Mouse (Mus musculus): ENCODE results near the gene Crybg1. TPM values are rescaled to one million over a fixed set of nuclear protein-coding genes. Genes with fewer than 3 reads are reported as not detected.

Gene Crybg1
- polyA plus RNA-seq, 1 experiment from 2014 or later: 0.16 TPM

GRCm38 (mm10) chr10:44078799-44079521, 69.7 kb downstream of the Crybg1 start:
- Histone ChIP-seq H3K4me1 (no peaks in the 10 kb centered on the region), H3K27ac (no peak overlapping the region), H3K36me3 (replicated peaks) (no peaks in the 10 kb centered on the region), H3K4me3 (no peak overlapping the region), H3K9me3 (no peaks in the 10 kb centered on the region), H3K27me3 (ENCODE audit: poor library complexity, severe bottlenecking) (no peaks in the 10 kb centered on the region)
- WGBS: 84% methylated on average over 6 of the region's 6 CpGs
- no peak for DNase-seq (ENCODE audit: extremely low spot score, low spot score)

- Histone ChIP-seq H3K4me3 (no peak overlapping the region), H3K36me3 (replicated peaks) (no peaks in the 10 kb centered on the region), H3K4me1 (no peaks in the 10 kb centered on the region), H3K9me3 (no peaks in the 10 kb centered on the region), H3K27ac (no peak overlapping the region), H3K27me3 (ENCODE audit: poor library complexity, severe bottlenecking) (no peaks in the 10 kb centered on the region)
- 4% methylated on average over 4 of the region's 4 CpGs for WGBS
- DNase-seq (ENCODE audit: extremely low spot score, low spot score): peak; percentile 52
These were observed 77.6 kb downstream of the Crybg1 start for GRCm38 (mm10) chr10:44071095-44071494.

GRCm38 (mm10) chr10:44069131-44069530, 79.5 kb downstream of the Crybg1 start:
- H3K9me3 ChIP-seq: no peaks in the 10 kb centered on the region
- H3K27ac ChIP-seq: no peak overlapping the region
- H3K4me1 ChIP-seq: no peaks in the 10 kb centered on the region
- no peaks in the 10 kb centered on the region for H3K36me3 ChIP-seq (replicated peaks)
- 89% methylated on average over 7 of the region's 7 CpGs for WGBS
- H3K4me3 ChIP-seq: no peak overlapping the region
- H3K27me3 ChIP-seq (ENCODE audit: poor library complexity, severe bottlenecking): no peaks in the 10 kb centered on the region
- no peak for DNase-seq (ENCODE audit: extremely low spot score, low spot score)

GRCm38 (mm10) chr10:44065848-44066360, 82.7 kb downstream of the Crybg1 start:
- no peak overlapping the region for H3K27ac ChIP-seq
- 94% methylated on average over 6 of the region's 6 CpGs for WGBS

GRCm38 (mm10) chr10:44062981-44063380, 85.7 kb downstream of the Crybg1 start:
- DNase-seq (ENCODE audit: extremely low spot score, low spot score): no peak
- WGBS: 89% methylated on average over 4 of the region's 4 CpGs
- no peaks in the 10 kb centered on the region for H3K9me3 ChIP-seq
- H3K4me1 ChIP-seq: no peaks in the 10 kb centered on the region
- H3K4me3 ChIP-seq: no peak overlapping the region
- no peaks in the 10 kb centered on the region for H3K36me3 ChIP-seq (replicated peaks)
- H3K27me3 ChIP-seq (ENCODE audit: poor library complexity, severe bottlenecking): no peaks in the 10 kb centered on the region
- H3K27ac ChIP-seq: no peak overlapping the region

More at GRCm38 (mm10) chr10:44065848-44066360, 82.7 kb downstream of the Crybg1 start:
- no peaks in the 10 kb centered on the region for H3K4me1 ChIP-seq
- no peaks in the 10 kb centered on the region for H3K27me3 ChIP-seq (ENCODE audit: poor library complexity, severe bottlenecking)
- H3K4me3 ChIP-seq: no peak overlapping the region
- DNase-seq (ENCODE audit: extremely low spot score, low spot score): no peak
- no peaks in the 10 kb centered on the region for H3K36me3 ChIP-seq (replicated peaks)
- no peaks in the 10 kb centered on the region for H3K9me3 ChIP-seq

- H3K27ac ChIP-seq: no peak overlapping the region
- H3K27me3 ChIP-seq (ENCODE audit: poor library complexity, severe bottlenecking): no peaks in the 10 kb centered on the region
- H3K9me3 ChIP-seq: no peaks in the 10 kb centered on the region
- no peak overlapping the region for H3K4me3 ChIP-seq
- 94% methylated on average over 6 of the region's 6 CpGs for WGBS
- DNase-seq (ENCODE audit: extremely low spot score, low spot score): no peak
- H3K4me1 ChIP-seq: peaks cover 5% of the 10 kb centered on the region
- H3K36me3 ChIP-seq (replicated peaks): no peaks in the 10 kb centered on the region
These were observed 97.7 kb downstream of the Crybg1 start for GRCm38 (mm10) chr10:44050913-44051312.

GRCm38 (mm10) chr10:44044727-44045126, 103.9 kb downstream of the Crybg1 start:
- H3K4me1 ChIP-seq: no peaks in the 10 kb centered on the region
- H3K36me3 ChIP-seq (replicated peaks): no peaks in the 10 kb centered on the region
- H3K27me3 ChIP-seq (ENCODE audit: poor library complexity, severe bottlenecking): no peaks in the 10 kb centered on the region
- no peaks in the 10 kb centered on the region for H3K9me3 ChIP-seq
- DNase-seq (ENCODE audit: extremely low spot score, low spot score): no peak
- H3K4me3 ChIP-seq: no peak overlapping the region
- no peak overlapping the region for H3K27ac ChIP-seq
- 76% methylated on average over 4 of the region's 4 CpGs for WGBS

- Histone ChIP-seq H3K27ac (no peak overlapping the region), H3K4me3 (no peak overlapping the region), H3K27me3 (ENCODE audit: poor library complexity, severe bottlenecking) (no peaks in the 10 kb centered on the region), H3K9me3 (no peaks in the 10 kb centered on the region), H3K4me1 (no peaks in the 10 kb centered on the region), H3K36me3 (replicated peaks) (no peaks in the 10 kb centered on the region)
- DNase-seq (ENCODE audit: extremely low spot score, low spot score): no peak
- 78% methylated on average over 7 of the region's 7 CpGs for WGBS
These were observed 105.0 kb downstream of the Crybg1 start for GRCm38 (mm10) chr10:44043630-44044029.

GRCm38 (mm10) chr10:44039185-44039584, 109.5 kb downstream of the Crybg1 start:
- Histone ChIP-seq H3K4me1 (no peaks in the 10 kb centered on the region), H3K36me3 (replicated peaks) (no peaks in the 10 kb centered on the region), H3K9me3 (no peaks in the 10 kb centered on the region), H3K27ac (no peak overlapping the region), H3K27me3 (ENCODE audit: poor library complexity, severe bottlenecking) (no peaks in the 10 kb centered on the region), H3K4me3 (no peak overlapping the region)
- WGBS: 94% methylated on average over 2 of the region's 2 CpGs
- DNase-seq (ENCODE audit: extremely low spot score, low spot score): no peak

- Histone ChIP-seq H3K4me1 (no peaks in the 10 kb centered on the region), H3K4me3 (no peak overlapping the region; the same call in 1 of the 2 replicates)
- WGBS: 52% methylated on average over 11 of the region's 11 CpGs
These were observed 110.6 kb downstream of the Crybg1 start for GRCm38 (mm10) chr10:44037918-44038544.

GRCm38 (mm10) chr10:44029566-44029965, 119.1 kb downstream of the Crybg1 start:
- no peak overlapping the region for H3K4me3 ChIP-seq
- 87% methylated on average over 3 of the region's 3 CpGs for WGBS
- H3K9me3 ChIP-seq: no peaks in the 10 kb centered on the region
- no peak for DNase-seq (ENCODE audit: extremely low spot score, low spot score)
- H3K36me3 ChIP-seq (replicated peaks): no peaks in the 10 kb centered on the region
- H3K4me1 ChIP-seq: no peaks in the 10 kb centered on the region
- no peaks in the 10 kb centered on the region for H3K27me3 ChIP-seq (ENCODE audit: poor library complexity, severe bottlenecking)
- no peak overlapping the region for H3K27ac ChIP-seq

More at GRCm38 (mm10) chr10:44037918-44038544, 110.6 kb downstream of the Crybg1 start:
- H3K27me3 ChIP-seq (ENCODE audit: poor library complexity, severe bottlenecking): no peaks in the 10 kb centered on the region
- DNase-seq (ENCODE audit: extremely low spot score, low spot score): no peak
- 0 out of 2 replicates have a peak overlapping the region, but pooled peaks have one; percentile 25 for H3K27ac ChIP-seq
- H3K36me3 ChIP-seq (replicated peaks): no peaks in the 10 kb centered on the region
- H3K9me3 ChIP-seq: no peaks in the 10 kb centered on the region

GRCm38 (mm10) chr10:44027226-44027625, 121.4 kb downstream of the Crybg1 start:
- no peak overlapping the region for H3K4me3 ChIP-seq
- no peaks in the 10 kb centered on the region for H3K9me3 ChIP-seq
- 73% methylated on average over 1 of the region's 1 CpGs for WGBS
- no peak for DNase-seq (ENCODE audit: extremely low spot score, low spot score)
- no peaks in the 10 kb centered on the region for H3K27me3 ChIP-seq (ENCODE audit: poor library complexity, severe bottlenecking)
- no peaks in the 10 kb centered on the region for H3K4me1 ChIP-seq
- no peak overlapping the region for H3K27ac ChIP-seq
- H3K36me3 ChIP-seq (replicated peaks): no peaks in the 10 kb centered on the region

- Histone ChIP-seq H3K27ac (no peak overlapping the region), H3K9me3 (no peaks in the 10 kb centered on the region), H3K4me3 (no peak overlapping the region), H3K4me1 (no peaks in the 10 kb centered on the region), H3K36me3 (replicated peaks) (no peaks in the 10 kb centered on the region), H3K27me3 (ENCODE audit: poor library complexity, severe bottlenecking) (no peaks in the 10 kb centered on the region)
- no peak for DNase-seq (ENCODE audit: extremely low spot score, low spot score)
- 91% methylated on average over 1 of the region's 1 CpGs for WGBS
These were observed 122.5 kb downstream of the Crybg1 start for GRCm38 (mm10) chr10:44026105-44026504.

All from forebrain, embryonic 10.5 days (tissue).